Mouse (Mus musculus) kidney, adult 2 months (tissue): ENCODE data around the gene Katna1. TPM values are rescaled to one million over a fixed set of nuclear protein-coding genes. Genes with fewer than 3 reads are reported as not detected.

Source experiments
- DNase-seq: peaks from one replicate; pipeline ENCODE4 v3.0.0; 2021
- H3K27ac ChIP-seq: fragments of 200-500 bp; 2 replicates; pipeline ENCODE4 v1.5.1; 2012; ENCODE audit warnings: low read depth, low read length, control low read depth, inconsistent platforms; ENCODE audit not compliant: insufficient read depth
- H3K27me3 ChIP-seq: fragments of 200-500 bp; replicated peaks from 2 replicates; pipeline ENCODE4 v1.6.1; 2012; ENCODE audit warnings: mild to moderate bottlenecking, moderate library complexity, low read length, inconsistent platforms; ENCODE audit not compliant: control insufficient read depth, insufficient read depth
- H3K36me3 ChIP-seq: fragments of 200-500 bp; 2 replicates; pipeline ENCODE4 v1.6.1; 2012; ENCODE audit warnings: mild to moderate bottlenecking, moderate library complexity, low read length, inconsistent platforms; ENCODE audit not compliant: control insufficient read depth, insufficient read depth
- H3K4me1 ChIP-seq: fragments of 200-500 bp; 2 replicates; pipeline ENCODE4 v1.6.1; 2011; ENCODE audit warnings: low read length; ENCODE audit not compliant: control insufficient read depth, insufficient read depth
- H3K4me3 ChIP-seq: fragments of 200-500 bp; 2 replicates; pipeline ENCODE4 v1.5.1; 2011; ENCODE audit warnings: mild to moderate bottlenecking, low read depth, low read length, control low read depth; ENCODE audit not compliant: insufficient read depth
- CTCF ChIP-seq: fragments of 200-500 bp; conservative IDR thresholded peaks from 2 replicates; pipeline ENCODE4 v1.5.1; 2011; ENCODE audit warnings: low read depth, mild to moderate bottlenecking, control low read depth, low read length, moderate library complexity, mixed read lengths; ENCODE audit not compliant: insufficient read depth, insufficient read length
- POLR2A ChIP-seq: fragments of 200-500 bp; IDR thresholded peaks from one replicate; pipeline ENCODE4 v1.6.1; 2011; ENCODE audit warnings: low read depth, low read length, control low read depth
- WGBS: fragments of 180-500 bp; shearing (Covaris S2); methylation state at CpG from one replicate; pipeline ENCODE4 v1.1.7; 2018; 5-methylcytosine and 5-hydroxymethylcytosine counted together
- polyA plus RNA-seq: library from polyadenylated mRNA; depleted of rRNA; stranded (reverse); fragments of >200 nt; gene quantifications from 2 replicates; pipeline ENCODE4 v1.2.3, GENCODE M21; 2012

Katna1 gene
- polyA plus RNA-seq, 1 experiment = 4.1 TPM

- no peak for DNase-seq
- H3K36me3 ChIP-seq = peaks cover 13% of the 10 kb centered on the region
- no peak for TF ChIP-seq POLR2A
- no peak for TF ChIP-seq CTCF
- no peak overlapping the region for H3K27ac ChIP-seq
- 78% methylated on average over 6 of the region's 6 CpGs for WGBS
- H3K4me3 ChIP-seq = no peak overlapping the region
- no peaks in the 10 kb centered on the region for H3K4me1 ChIP-seq
- H3K27me3 ChIP-seq = no peaks in the 10 kb centered on the region
Observed at GRCm38 (mm10) chr10:7702586-7702985, 23.2 kb upstream of the Katna1 start.

GRCm38 (mm10) chr10:7710121-7710520, 15.7 kb upstream of the Katna1 start:
- Histone ChIP-seq H3K4me1 (no peaks in the 10 kb centered on the region), H3K4me3 (no peak overlapping the region), H3K27me3 (no peaks in the 10 kb centered on the region), H3K36me3 (peaks cover 10% of the 10 kb centered on the region), H3K27ac (no peak overlapping the region)
- WGBS = 83% methylated on average over 5 of the region's 5 CpGs
- no peak for DNase-seq
- TF ChIP-seq POLR2A (no peak), CTCF (no peak)

GRCm38 (mm10) chr10:7712506-7712905, 13.3 kb upstream of the Katna1 start:
- Histone ChIP-seq H3K27me3 (no peaks in the 10 kb centered on the region), H3K4me3 (no peak overlapping the region), H3K27ac (no peak overlapping the region), H3K4me1 (no peaks in the 10 kb centered on the region), H3K36me3 (peaks cover 10% of the 10 kb centered on the region)
- WGBS = 92% methylated on average over 13 of the region's 13 CpGs
- DNase-seq = no peak
- TF ChIP-seq CTCF (no peak), POLR2A (no peak)

GRCm38 (mm10) chr10:7715056-7715455, 10.7 kb upstream of the Katna1 start:
- H3K4me1 ChIP-seq = no peaks in the 10 kb centered on the region
- TF ChIP-seq POLR2A (no peak), CTCF (no peak)
- no peak overlapping the region for H3K27ac ChIP-seq
- no peak overlapping the region for H3K4me3 ChIP-seq
- WGBS = 53% methylated on average over 7 of the region's 7 CpGs
- DNase-seq = no peak
- peaks cover 10% of the 10 kb centered on the region for H3K36me3 ChIP-seq
- H3K27me3 ChIP-seq = no peaks in the 10 kb centered on the region

- 0% methylated on average over 8 of the region's 8 CpGs for WGBS
- no peak for TF ChIP-seq CTCF
- TF ChIP-seq POLR2A = no peak
- Histone ChIP-seq H3K36me3 (no peaks in the 10 kb centered on the region), H3K27ac (no peak overlapping the region), H3K4me3 (peak overlapping the region; percentile 93), H3K27me3 (no peaks in the 10 kb centered on the region), H3K4me1 (peaks cover 3% of the 10 kb centered on the region; the same call in 1 of the 2 replicates)
- no peak for DNase-seq
Observed at GRCm38 (mm10) chr10:7726501-7726812, 657 bp downstream of the Katna1 start.

GRCm38 (mm10) chr10:7727011-7727410, 1.2 kb downstream of the Katna1 start:
- peaks cover 3% of the 10 kb centered on the region; the same call in 1 of the 2 replicates for H3K4me1 ChIP-seq
- DNase-seq = no peak
- no peak overlapping the region for H3K27ac ChIP-seq
- TF ChIP-seq POLR2A (no peak), CTCF (no peak)
- H3K36me3 ChIP-seq = no peaks in the 10 kb centered on the region
- H3K4me3 ChIP-seq = no peak overlapping the region
- 7% methylated on average over 3 of the region's 3 CpGs for WGBS
- no peaks in the 10 kb centered on the region for H3K27me3 ChIP-seq

- Histone ChIP-seq H3K27ac (no peak overlapping the region), H3K36me3 (no peaks in the 10 kb centered on the region), H3K4me1 (peaks cover 3% of the 10 kb centered on the region; the same call in 1 of the 2 replicates), H3K27me3 (no peaks in the 10 kb centered on the region), H3K4me3 (no peak overlapping the region)
- DNase-seq = no peak
- TF ChIP-seq POLR2A (no peak), CTCF (no peak)
Observed at GRCm38 (mm10) chr10:7731582-7731981, 5.8 kb downstream of the Katna1 start.

- peak; percentile 7 for DNase-seq
- Histone ChIP-seq H3K36me3 (no peaks in the 10 kb centered on the region), H3K4me1 (0 out of 2 replicates have a peak, but pooled peaks cover 3% of the 10 kb centered on the region), H3K4me3 (no peak overlapping the region), H3K27ac (no peak overlapping the region), H3K27me3 (no peaks in the 10 kb centered on the region)
- TF ChIP-seq CTCF = no peak
- TF ChIP-seq POLR2A = no peak
Observed at GRCm38 (mm10) chr10:7737122-7737521, 11.3 kb downstream of the Katna1 start.
